Mouse (Mus musculus) frontal cortex, postnatal 10 days (tissue): Measurements from ENCODE around the gene 6430531B16Rik.

Experiments
- DNase-seq, 2 experiments: peaks; one replicate each; pipeline ENCODE4 v3.0.0; 2022; ENCODE audit warnings: low spot score in 2 of 2, mixed read lengths in 1 of 2

6430531B16Rik gene

GRCm38 (mm10) chr7:139970979-139971378 lies 7.6 kb downstream of the 6430531B16Rik start:
- DNase-seq, result no peak

- no peak for DNase-seq
Observed at GRCm38 (mm10) chr7:139970216-139970919, 8.2 kb downstream of the 6430531B16Rik start.

GRCm38 (mm10) chr7:139969348-139970130 lies 9.0 kb downstream of the 6430531B16Rik start:
- peak; percentile 59 to 81 for DNase-seq

- DNase-seq, result no peak
Observed at GRCm38 (mm10) chr7:139968428-139968827, 10.1 kb downstream of the 6430531B16Rik start.

GRCm38 (mm10) chr7:139967175-139967574 lies 11.4 kb downstream of the 6430531B16Rik start:
- no peak for DNase-seq

- DNase-seq, result no peak
Observed at GRCm38 (mm10) chr7:139963814-139964213, 14.7 kb downstream of the 6430531B16Rik start.

- DNase-seq, result no peak
Observed at GRCm38 (mm10) chr7:139961141-139961540, 17.4 kb downstream of the 6430531B16Rik start.

GRCm38 (mm10) chr7:139957958-139958357 lies 20.6 kb downstream of the 6430531B16Rik start:
- no peak for DNase-seq

GRCm38 (mm10) chr7:139957437-139957836 lies 21.1 kb downstream of the 6430531B16Rik start:
- no peak for DNase-seq

GRCm38 (mm10) chr7:139956658-139957057 lies 21.9 kb downstream of the 6430531B16Rik start:
- DNase-seq, result no peak

GRCm38 (mm10) chr7:139955505-139955904 lies 23.1 kb downstream of the 6430531B16Rik start:
- no peak for DNase-seq

GRCm38 (mm10) chr7:139951991-139952633 lies 26.4 kb downstream of the 6430531B16Rik start:
- no peak for DNase-seq

- no peak for DNase-seq
Observed at GRCm38 (mm10) chr7:139951079-139951478, 27.5 kb downstream of the 6430531B16Rik start.

- DNase-seq, result no peak
Observed at GRCm38 (mm10) chr7:139950283-139950971, 28.1 kb downstream of the 6430531B16Rik start.

- no peak for DNase-seq
Observed at GRCm38 (mm10) chr7:139949893-139950282, 28.7 kb downstream of the 6430531B16Rik start.

GRCm38 (mm10) chr7:139946032-139946431 lies 32.5 kb downstream of the 6430531B16Rik start:
- no peak for DNase-seq

GRCm38 (mm10) chr7:139945516-139945915 lies 33.0 kb downstream of the 6430531B16Rik start:
- no peak for DNase-seq

GRCm38 (mm10) chr7:139944291-139945240 lies 34.0 kb downstream of the 6430531B16Rik start:
- DNase-seq, result no peak

- DNase-seq, result no peak
Observed at GRCm38 (mm10) chr7:139943674-139944281, 34.8 kb downstream of the 6430531B16Rik start, which contains the start of gene Utf1. TSS of gene Utf1 (plus strand) at chr7:139943789.
